In genomic region chr3:83054759-83055158, GRCm38 (mm10) we compare ENCODE assay signal across 8 mouse cellular contexts. TPM values are rescaled to one million over a fixed set of nuclear protein-coding genes. Genes with fewer than 3 reads are reported as not detected.
DNase-seq lines count a peak whose midpoint lies in the region; ATAC-seq and TF ChIP-seq lines count a peak whose summit lies in the region.

No protein-coding gene starts in this region.

- peak overlapping the region; percentile 39 for H3K4me2 ChIP-seq in forebrain, embryonic 12.5 days
- H3K4me2 ChIP-seq in liver, embryonic 14.5 days (ENCODE audit: low read depth) = peak overlapping the region; percentile 69

- no peaks in the 10 kb centered on the region for H3K27me3 ChIP-seq in heart, adult 2 months (ENCODE audit: control insufficient read depth, insufficient read depth, low read length)
- H3K27me3 ChIP-seq in forebrain, embryonic 12.5 days = no peaks in the 10 kb centered on the region
- H3K27me3 ChIP-seq in liver, embryonic 14.5 days (ENCODE audit: control insufficient read depth, insufficient read depth, low read length) = no peaks in the 10 kb centered on the region

- no peak for TF ChIP-seq POLR2A in heart, adult 2 months (IDR thresholded peaks at IDR 0.05; ENCODE audit: insufficient read depth, low read depth, low read length)

- no peaks in the 10 kb centered on the region for H3K36me3 ChIP-seq in heart, adult 2 months (ENCODE audit: control insufficient read depth, insufficient read depth, low read length)
- peaks cover 19% of the 10 kb centered on the region for H3K36me3 ChIP-seq in forebrain, embryonic 12.5 days (replicated peaks)
- H3K36me3 ChIP-seq in liver, embryonic 14.5 days (replicated peaks; ENCODE audit: control insufficient read depth, insufficient read depth, low read depth) = peaks cover 11% of the 10 kb centered on the region

- 24% methylated on average over 13 of the region's 13 CpGs for WGBS in heart, adult 2 months
- WGBS in forebrain, embryonic 12.5 days = 43% methylated on average over 13 of the region's 13 CpGs
- WGBS in liver, embryonic 14.5 days (ENCODE audit: insufficient replicate concordance) = 19% methylated on average over 13 of the region's 13 CpGs

- no peaks in the 10 kb centered on the region for H3K9me3 ChIP-seq in forebrain, embryonic 12.5 days
- no peaks in the 10 kb centered on the region for H3K9me3 ChIP-seq in liver, embryonic 14.5 days (ENCODE audit: control insufficient read depth, low read length)

- no peak overlapping the region for H3K9ac ChIP-seq in heart, adult 2 months (ENCODE audit: low read depth, low read length)
- H3K9ac ChIP-seq in forebrain, embryonic 12.5 days = no peak overlapping the region
- peak overlapping the region; percentile 31 for H3K9ac ChIP-seq in liver, embryonic 14.5 days (replicated peaks)

- no peak for DNase-seq in heart, adult 2 months
- DNase-seq in heart, postnatal 36 days = no peak
- DNase-seq in CD4-positive, CD25-positive, alpha-beta regulatory T cell, adult 2 months (ENCODE audit: low read depth, low spot score) = peak; percentile 8
- no peak for DNase-seq in liver, embryonic 14.5 days (ENCODE audit: low read depth in 3 of 3, low spot score in 3 of 3)
- no peak for DNase-seq in cerebellum, postnatal 36 days
- DNase-seq in embryo, embryonic 11 days = no peak

- 0 out of 2 replicates have a peak, but pooled peaks cover 1% of the 10 kb centered on the region for H3K79me2 ChIP-seq in heart, adult 2 months (replicated peaks; ENCODE audit: control insufficient read depth, insufficient read depth, low read length)

- TF ChIP-seq CTCF in heart, adult 2 months (IDR thresholded peaks at IDR 0.05) = no peak
- no peak for TF ChIP-seq CTCF in liver, embryonic 14.5 days (IDR thresholded peaks at IDR 0.05; ENCODE audit: low read depth)

- peak overlapping the region; percentile 59 for H3K4me3 ChIP-seq in heart, adult 2 months
- peak overlapping the region; percentile 81 for H3K4me3 ChIP-seq in forebrain, embryonic 12.5 days (replicated peaks)
- peak overlapping the region; percentile 57 to 94 for H3K4me3 ChIP-seq in liver, embryonic 14.5 days (ENCODE audit: insufficient read depth in 1 of 2, low read depth in 2 of 2, low read length in 2 of 2)

- TF ChIP-seq EP300 in heart, adult 2 months (IDR thresholded peaks at IDR 0.05; ENCODE audit: insufficient read depth, low read depth, low read length) = no peak
- TF ChIP-seq EP300 in liver, embryonic 14.5 days (IDR thresholded peaks at IDR 0.05; ENCODE audit: low read depth) = no peak

- no peak for ATAC-seq in forebrain, embryonic 12.5 days (ENCODE audit: low FRiP score)
- peak; percentile 19; the same call in 1 of the 2 replicates for ATAC-seq in liver, embryonic 14.5 days (ENCODE audit: insufficient read depth)
- ATAC-seq in frontal cortex, adult (ENCODE audit: low TSS enrichment) = no peak

- intact Hi-C loops in heart, adult 2 months (cut with DNase I) = loop anchor here (10.0 kb wide), 1 partner anchor 990 kb away; the partner anchor contains the start of gene Tmem131l
- intact Hi-C loops in heart, postnatal 36 days (cut with DNase I) = loop anchor here (1.0 to 10.0 kb wide), 3 partner anchors 55 to 1120 kb away; partner anchors contain the start of genes Ctso and Rbm46

- H3K27ac ChIP-seq in heart, adult 2 months = peak overlapping the region; percentile 34; the same call in 1 of the 2 replicates
- H3K27ac ChIP-seq in forebrain, embryonic 12.5 days = no peak overlapping the region
- no peak overlapping the region for H3K27ac ChIP-seq in liver, embryonic 14.5 days

- no peaks in the 10 kb centered on the region; the same call in 1 of the 2 replicates for H3K4me1 ChIP-seq in heart, adult 2 months (ENCODE audit: control insufficient read depth, insufficient read depth, low read length)
- H3K4me1 ChIP-seq in forebrain, embryonic 12.5 days = peaks cover 11% of the 10 kb centered on the region
- peaks cover 10 to 20% of the 10 kb centered on the region in 2 experiments for H3K4me1 ChIP-seq in liver, embryonic 14.5 days (replicated peaks; ENCODE audit: control insufficient read depth in 2 of 2, insufficient read depth in 2 of 2, low read length in 1 of 2)

RNA-seq across cellular contexts. Expression of gene Plrg1, which starts 0.6 kb away (rescaled TPM):
- total RNA-seq in heart, adult 2 months (2021) = 10 to 100 TPM; 25.6 to 27.5 TPM
- 24.4 and 40.7 TPM in 2 replicates for polyA plus RNA-seq in heart, adult 2 months (2012; rRNA removed)
- 10 to 100 TPM; 27.7 to 28.4 TPM for total RNA-seq in heart, postnatal 36 days (2021)
- 115 and 118 TPM in 2 replicates for polyA plus RNA-seq in forebrain, embryonic 12.5 days (2016; fragmentation: Nextera tagmentation; extraction: Ambion mirVana)
- 26.0 and 34.9 TPM in 2 replicates for polyA plus RNA-seq in liver, embryonic 14.5 days (2012; rRNA removed)
- 50.0 and 52.7 TPM in 2 replicates for polyA plus RNA-seq in liver, embryonic 14.5 days (2014; fragmentation: Nextera tagmentation; extraction: Ambion mirVana)

RNA-seq across cellular contexts. Expression of gene Fgb, which starts 5.1 kb away (rescaled TPM):
- total RNA-seq in heart, adult 2 months (2021) = not detected
- polyA plus RNA-seq in heart, adult 2 months (2012; rRNA removed) = 0.56 TPM in 1 of 2 replicates, not detected in the other
- total RNA-seq in heart, postnatal 36 days (2021) = not detected
- polyA plus RNA-seq in forebrain, embryonic 12.5 days (2016; fragmentation: Nextera tagmentation; extraction: Ambion mirVana) = not detected in 2 replicates
- polyA plus RNA-seq in liver, embryonic 14.5 days (2012; rRNA removed) = 85.1 and 184 TPM in 2 replicates
- 330 and 376 TPM in 2 replicates for polyA plus RNA-seq in liver, embryonic 14.5 days (2014; fragmentation: Nextera tagmentation; extraction: Ambion mirVana)

RNA-seq across cellular contexts. Expression of gene Fga, which starts 28.9 kb away (rescaled TPM):
- not detected for total RNA-seq in heart, adult 2 months (2021)
- polyA plus RNA-seq in heart, adult 2 months (2012; rRNA removed) = 0.73 TPM in 1 of 2 replicates, not detected in the other
- not detected for total RNA-seq in heart, postnatal 36 days (2021)
- not detected in 2 replicates for polyA plus RNA-seq in forebrain, embryonic 12.5 days (2016; fragmentation: Nextera tagmentation; extraction: Ambion mirVana)
- 105 and 203 TPM in 2 replicates for polyA plus RNA-seq in liver, embryonic 14.5 days (2012; rRNA removed)
- 436 and 506 TPM in 2 replicates for polyA plus RNA-seq in liver, embryonic 14.5 days (2014; fragmentation: Nextera tagmentation; extraction: Ambion mirVana)

RNA-seq across cellular contexts. Expression of gene Fgg, which starts 47.2 kb away (rescaled TPM):
- total RNA-seq in heart, adult 2 months (2021) = not detected
- polyA plus RNA-seq in heart, adult 2 months (2012; rRNA removed) = 0.10 and 1.5 TPM in 2 replicates
- not detected for total RNA-seq in heart, postnatal 36 days (2021)
- polyA plus RNA-seq in forebrain, embryonic 12.5 days (2016; fragmentation: Nextera tagmentation; extraction: Ambion mirVana) = not detected in 2 replicates
- 171 and 249 TPM in 2 replicates for polyA plus RNA-seq in liver, embryonic 14.5 days (2012; rRNA removed)
- polyA plus RNA-seq in liver, embryonic 14.5 days (2014; fragmentation: Nextera tagmentation; extraction: Ambion mirVana) = 392 and 442 TPM in 2 replicates

Comparison
In these comparisons a context has a peak if more than half of its experiments do, and no peak if none do; other contexts are left out.
1. RNA of gene Fgb, which starts 5.1 kb away (polyA plus RNA-seq): 85.1 to 376 TPM in liver, embryonic 14.5 days; 0.56 TPM in heart, adult 2 months and not detected in forebrain, embryonic 12.5 days; every median in the first group is over 10 times any median in the second.
2. RNA of gene Fga, which starts 28.9 kb away (polyA plus RNA-seq): 105 to 506 TPM in liver, embryonic 14.5 days; 0.73 TPM in heart, adult 2 months and not detected in forebrain, embryonic 12.5 days; every median in the first group is over 10 times any median in the second.
3. Peak in every context shown above with its lines, with median percentiles within 50 percentile points of each other: H3K4me3 ChIP-seq.